In genomic region chr1:135719486-135719885, GRCm38 (mm10) we compare ENCODE assay signal across 8 mouse cellular contexts. TPM values are rescaled to one million over a fixed set of nuclear protein-coding genes. Genes with fewer than 3 reads are reported as not detected.
A peak's percentile ranks its signal among the peaks of the same experiment; 100 is the strongest.
DNase-seq lines count a peak whose midpoint lies in the region; ATAC-seq and TF ChIP-seq lines count a peak whose summit lies in the region.

No protein-coding gene starts in this region.

- no peak overlapping the region for H3K9ac ChIP-seq in hindbrain, postnatal 0 days (replicated peaks; ENCODE audit: low read length)

- H3K36me3 ChIP-seq in hindbrain, postnatal 0 days (ENCODE audit: insufficient read depth, low read length) = no peaks in the 10 kb centered on the region

- no peak overlapping the region for H3K4me2 ChIP-seq in hindbrain, postnatal 0 days (ENCODE audit: low read depth, low read length)

- WGBS in hindbrain, postnatal 0 days = 21% methylated on average over 9 of the region's 9 CpGs

- H3K27ac ChIP-seq in hindbrain, postnatal 0 days = no peak overlapping the region

- H3K9me3 ChIP-seq in hindbrain, postnatal 0 days (ENCODE audit: low read length) = no peaks in the 10 kb centered on the region

- intact Hi-C loops in left cerebral cortex, postnatal 4 days (cut with DNase I) = no loop called here

- peak; percentile 76 for ATAC-seq in hindbrain, postnatal 0 days

- no peaks in the 10 kb centered on the region for H3K27me3 ChIP-seq in hindbrain, postnatal 0 days (ENCODE audit: insufficient read depth, low read length)

- TF ChIP-seq CTCF in hindbrain, postnatal 0 days (IDR thresholded peaks at IDR 0.05; ENCODE audit: low read depth) = peak; percentile 85

- H3K4me3 ChIP-seq in hindbrain, postnatal 0 days (ENCODE audit: low read length) = no peak overlapping the region

- H3K4me1 ChIP-seq in hindbrain, postnatal 0 days (ENCODE audit: insufficient read depth, low read length) = no peaks in the 10 kb centered on the region

- DNase-seq in ovary, postnatal 14 days (ENCODE audit: low spot score) = peak; percentile 72
- DNase-seq in ovary, adult 18-20 months (ENCODE audit: low spot score) = no peak
- peak; percentile 63 for DNase-seq in c-Kit-positive CD71-positive TER-119-negative erythroid progenitor cells, embryonic 14.5 days (ENCODE audit: low read depth)
- DNase-seq in gastrocnemius, postnatal 10 days = peak; percentile 53
- peak; percentile 84 for DNase-seq in hindbrain, postnatal 0 days (ENCODE audit: low spot score)
- peak; percentile 60 for DNase-seq in left cerebral cortex, postnatal 4 days
- DNase-seq in mesoderm, embryonic 11.5 days (ENCODE audit: low read depth, low spot score) = peak; percentile 84
- DNase-seq in spleen, adult 12 weeks (ENCODE audit: low spot score) = peak; percentile 56

RNA-seq across cellular contexts. Expression of gene Csrp1, which starts 0.4 kb away (rescaled TPM):
- total RNA-seq in gastrocnemius, postnatal 10 days (2021) = 10 to 100 TPM; 63.5 to 70.3 TPM
- 93.1 and 95.2 TPM in 2 replicates for total RNA-seq in hindbrain, postnatal 0 days (2014; rRNA removed)
- polyA plus RNA-seq in hindbrain, postnatal 0 days (2015; fragmentation: Nextera tagmentation; extraction: Ambion mirVana) = 33.0 and 35.2 TPM in 2 replicates
- total RNA-seq in left cerebral cortex, postnatal 4 days (2021) = 10 to 100 TPM; 31.2 to 32.8 TPM

RNA-seq across cellular contexts. Expression of gene Phlda3, which starts 46.4 kb away (rescaled TPM):
- total RNA-seq in gastrocnemius, postnatal 10 days (2021) = 10 to 100 TPM; 24.1 to 36.7 TPM
- 66.4 and 82.3 TPM in 2 replicates for total RNA-seq in hindbrain, postnatal 0 days (2014; rRNA removed)
- 51.1 and 51.5 TPM in 2 replicates for polyA plus RNA-seq in hindbrain, postnatal 0 days (2015; fragmentation: Nextera tagmentation; extraction: Ambion mirVana)
- 10 to 100 TPM; 11.2 to 12.9 TPM for total RNA-seq in left cerebral cortex, postnatal 4 days (2021)

RNA-seq across cellular contexts. Expression of gene Tnni1, which starts 59.7 kb away (rescaled TPM):
- total RNA-seq in gastrocnemius, postnatal 10 days (2021) = 100 to 1,000 TPM; 162 to 214 TPM
- 1.3 and 2.4 TPM in 2 replicates for total RNA-seq in hindbrain, postnatal 0 days (2014; rRNA removed)
- polyA plus RNA-seq in hindbrain, postnatal 0 days (2015; fragmentation: Nextera tagmentation; extraction: Ambion mirVana) = 1.0 and 1.1 TPM in 2 replicates
- total RNA-seq in left cerebral cortex, postnatal 4 days (2021) = not detected

Comparison
In these comparisons a context has a peak if more than half of its experiments do, and no peak if none do; other contexts are left out.
1. RNA of gene Tnni1, which starts 59.7 kb away (total RNA-seq): 162 to 214 TPM in gastrocnemius, postnatal 10 days; 1.3 to 2.4 TPM in hindbrain, postnatal 0 days and not detected in left cerebral cortex, postnatal 4 days; every median in the first group is over 10 times any median in the second.